Comparison of ENCODE assay signal across 10 mouse cellular contexts in genomic region chr2:60842976-60843375, GRCm38 (mm10).
DNase-seq lines count a peak whose midpoint lies in the region; ATAC-seq and TF ChIP-seq lines count a peak whose summit lies in the region.
"Had no signal": no experiment of that assay in that cellular context is flagged by ENCODE, and none has a peak within 500 bp of the region (broad histone marks: within the 10 kb centered on the region; RNA-seq: fewer than 3 reads in every experiment).

No protein-coding gene starts in this region.

- H3K9me3 ChIP-seq in lung, embryonic 15.5 days = no peaks in the 10 kb centered on the region
- H3K9me3 ChIP-seq in stomach, postnatal 0 days (ENCODE audit: control insufficient read depth, low read length) = no peaks in the 10 kb centered on the region
- H3K9me3 ChIP-seq: hindbrain, embryonic 13.5 days; neural tube, embryonic 12.5 days had no signal

- no peak overlapping the region for H3K4me3 ChIP-seq in lung, embryonic 15.5 days
- no peak overlapping the region for H3K4me3 ChIP-seq in left cerebral cortex, adult 2 months
- H3K4me3 ChIP-seq in stomach, postnatal 0 days (ENCODE audit: low read depth, low read length) = no peak overlapping the region
- H3K4me3 ChIP-seq: hindbrain, embryonic 13.5 days; neural tube, embryonic 12.5 days had no signal

- ATAC-seq in lung, embryonic 15.5 days (ENCODE audit: borderline replicate concordance, extremely low read depth, low FRiP score, low TSS enrichment) = peak; percentile 74
- no peak for ATAC-seq in stomach, postnatal 0 days (ENCODE audit: low FRiP score, low TSS enrichment)

- peaks cover 46% of the 10 kb centered on the region for H3K4me1 ChIP-seq in lung, embryonic 15.5 days
- H3K4me1 ChIP-seq in stomach, postnatal 0 days (replicated peaks; ENCODE audit: control insufficient read depth, insufficient read depth) = no peaks in the 10 kb centered on the region

- H3K36me3 ChIP-seq in lung, embryonic 15.5 days = peaks cover 4% of the 10 kb centered on the region; the same call in 1 of the 2 replicates
- no peaks in the 10 kb centered on the region for H3K36me3 ChIP-seq in stomach, postnatal 0 days (ENCODE audit: control insufficient read depth, insufficient read depth, low read length)
- H3K36me3 ChIP-seq: hindbrain, embryonic 13.5 days; neural tube, embryonic 12.5 days had no signal

- no peaks in the 10 kb centered on the region for H3K27me3 ChIP-seq in lung, embryonic 15.5 days
- H3K27me3 ChIP-seq in stomach, postnatal 0 days (ENCODE audit: control insufficient read depth, insufficient read depth, low read length) = no peaks in the 10 kb centered on the region
- H3K27me3 ChIP-seq: hindbrain, embryonic 13.5 days; neural tube, embryonic 12.5 days had no signal

- peak; percentile 19 for DNase-seq in adrenal gland, postnatal 14 days
- no peak for DNase-seq in adrenal gland, postnatal 25 days
- no peak for DNase-seq in lung, postnatal 14 days
- peak; percentile 35 for DNase-seq in forelimb bud, embryonic 11.5 days (ENCODE audit: low read depth, low spot score)
- peak; percentile 21 to 28 for DNase-seq in natural killer cell, adult 2 months (ENCODE audit: low spot score in 2 of 2)
- DNase-seq in left cerebral cortex, adult 2 months (ENCODE audit: extremely low spot score in 1 of 2, low spot score in 2 of 2) = no peak
- DNase-seq in stomach, postnatal 0 days (ENCODE audit: low spot score) = no peak

- TF ChIP-seq EP300 in stomach, postnatal 0 days (optimal IDR thresholded peaks at IDR 0.05) = no peak

- no peak for TF ChIP-seq CTCF in left cerebral cortex, adult 2 months (IDR thresholded peaks at IDR 0.05)
- TF ChIP-seq CTCF in stomach, postnatal 0 days (IDR thresholded peaks at IDR 0.05; ENCODE audit: low read depth) = no peak

- WGBS in lung, embryonic 15.5 days = 20% methylated on average over 4 of the region's 4 CpGs
- 49% methylated on average over 4 of the region's 4 CpGs for WGBS in stomach, postnatal 0 days

- peak overlapping the region; percentile 66 for H3K27ac ChIP-seq in lung, embryonic 15.5 days
- H3K27ac ChIP-seq in left cerebral cortex, adult 2 months = no peak overlapping the region
- no peak overlapping the region for H3K27ac ChIP-seq in stomach, postnatal 0 days (replicated peaks)
- H3K27ac ChIP-seq: hindbrain, embryonic 13.5 days; neural tube, embryonic 12.5 days had no signal

- no peak overlapping the region for H3K4me2 ChIP-seq in lung, embryonic 15.5 days
- H3K4me2 ChIP-seq in stomach, postnatal 0 days (replicated peaks; ENCODE audit: low read depth) = no peak overlapping the region
- H3K4me2 ChIP-seq: hindbrain, embryonic 13.5 days; neural tube, embryonic 12.5 days had no signal

- no peak overlapping the region for H3K9ac ChIP-seq in lung, embryonic 15.5 days
- H3K9ac ChIP-seq in stomach, postnatal 0 days (ENCODE audit: low read length) = no peak overlapping the region
- H3K9ac ChIP-seq: hindbrain, embryonic 13.5 days; neural tube, embryonic 12.5 days had no signal

- intact Hi-C loops in left cerebral cortex, adult 2 months (cut with DNase I) = no loop called here

Comparison
In these comparisons a context has a peak if more than half of its experiments do, and no peak if none do; other contexts are left out.
1. DNase-seq: peak in adrenal gland, postnatal 14 days (single experiment), forelimb bud, embryonic 11.5 days (single experiment) and natural killer cell, adult 2 months (2 of 2); none in adrenal gland, postnatal 25 days (single experiment), lung, postnatal 14 days (single experiment), left cerebral cortex, adult 2 months (0 of 2) and stomach, postnatal 0 days (single experiment).